Mouse (Mus musculus) small intestine, adult 2 months (tissue): ENCODE measurements around the gene Gm37240. TPM values are rescaled to one million over a fixed set of nuclear protein-coding genes. Genes with fewer than 3 reads are reported as not detected.

Source experiments
- H3K27ac ChIP-seq: fragments of 200-500 bp; 2 replicates; pipeline ENCODE4 v1.5.1; 2012; ENCODE audit warnings: low read depth, low read length, control low read depth, inconsistent platforms; ENCODE audit not compliant: insufficient read depth
- H3K27me3 ChIP-seq: fragments of 200-500 bp; 2 replicates; pipeline ENCODE4 v1.6.1; 2012; ENCODE audit warnings: mild to moderate bottlenecking, moderate library complexity, low read length, inconsistent platforms; ENCODE audit not compliant: control insufficient read depth, insufficient read depth
- H3K36me3 ChIP-seq: fragments of 200-500 bp; 2 replicates; pipeline ENCODE4 v1.6.1; 2012; ENCODE audit warnings: mild to moderate bottlenecking, low read length, control low read depth, inconsistent platforms; ENCODE audit not compliant: control insufficient read depth, insufficient read depth
- H3K4me1 ChIP-seq: fragments of 200-500 bp; 2 replicates; pipeline ENCODE4 v1.6.1; 2012; ENCODE audit warnings: low read length, inconsistent platforms, mixed read lengths; ENCODE audit not compliant: control insufficient read depth, insufficient read depth, insufficient read length
- H3K4me3 ChIP-seq: fragments of 200-500 bp; 2 replicates; pipeline ENCODE4 v1.5.1; 2012; ENCODE audit warnings: low read depth, mild to moderate bottlenecking, control low read depth, inconsistent platforms, low read length, moderate library complexity
- CTCF ChIP-seq: fragments of 200-500 bp; IDR thresholded peaks from 2 replicates; pipeline ENCODE4 v1.5.1; 2012; ENCODE audit warnings: low read depth, mild to moderate bottlenecking, control low read depth, inconsistent platforms, low read length, moderate library complexity, mixed read lengths; ENCODE audit not compliant: insufficient replicate concordance, insufficient read length; ENCODE audit errors: extremely low read depth
- POLR2A ChIP-seq: fragments of 200-500 bp; IDR thresholded peaks from 2 replicates; pipeline ENCODE4 v1.6.1; 2012; ENCODE audit warnings: low read depth, mild to moderate bottlenecking, control low read depth, inconsistent platforms, low read length, moderate library complexity
- WGBS: fragments of 180-500 bp; shearing (Covaris S2); methylation state at CpG from one replicate; pipeline ENCODE4 v1.1.7; 2018; 5-methylcytosine and 5-hydroxymethylcytosine counted together
- polyA plus RNA-seq: library from polyadenylated mRNA; depleted of rRNA; stranded (reverse); fragments of >200 nt; gene quantifications from 2 replicates; pipeline ENCODE4 v1.2.3, GENCODE M21; 2012

Gene Gm37240
- polyA plus RNA-seq, 1 experiment = 58.2 TPM

- Histone ChIP-seq H3K27ac (no peak overlapping the region), H3K4me3 (no peak overlapping the region), H3K27me3 (no peaks in the 10 kb centered on the region), H3K36me3 (no peaks in the 10 kb centered on the region), H3K4me1 (no peaks in the 10 kb centered on the region)
- WGBS = 84% methylated on average over 7 of the region's 7 CpGs
- TF ChIP-seq CTCF (no peak), POLR2A (no peak)
These were observed 770.3 kb downstream of the Gm37240 start for GRCm38 (mm10) chr3:85117014-85117413.

- no peak overlapping the region for H3K27ac ChIP-seq
- 35% methylated on average over 7 of the region's 7 CpGs for WGBS
- TF ChIP-seq CTCF (no peak), POLR2A (no peak)
- no peaks in the 10 kb centered on the region for H3K4me1 ChIP-seq
- H3K4me3 ChIP-seq = no peak overlapping the region
- no peaks in the 10 kb centered on the region for H3K27me3 ChIP-seq
- no peaks in the 10 kb centered on the region for H3K36me3 ChIP-seq
These were observed 771.3 kb downstream of the Gm37240 start for GRCm38 (mm10) chr3:85115959-85116543.

GRCm38 (mm10) chr3:85113565-85113964 lies 773.8 kb downstream of the Gm37240 start:
- WGBS = 45% methylated on average over 1 of the region's 1 CpGs
- TF ChIP-seq CTCF (no peak), POLR2A (no peak)
- H3K27ac ChIP-seq = no peak overlapping the region
- H3K27me3 ChIP-seq = no peaks in the 10 kb centered on the region
- no peaks in the 10 kb centered on the region for H3K4me1 ChIP-seq
- no peaks in the 10 kb centered on the region for H3K36me3 ChIP-seq
- no peak overlapping the region for H3K4me3 ChIP-seq

- TF ChIP-seq POLR2A = no peak
- no peak for TF ChIP-seq CTCF
- no peaks in the 10 kb centered on the region for H3K36me3 ChIP-seq
- H3K4me3 ChIP-seq = no peak overlapping the region
- H3K27me3 ChIP-seq = no peaks in the 10 kb centered on the region
- H3K4me1 ChIP-seq = no peaks in the 10 kb centered on the region
- 67% methylated on average over 4 of the region's 4 CpGs for WGBS
- H3K27ac ChIP-seq = no peak overlapping the region
These were observed 776.6 kb downstream of the Gm37240 start for GRCm38 (mm10) chr3:85110762-85111161.

- no peak overlapping the region for H3K4me3 ChIP-seq
- H3K4me1 ChIP-seq = no peaks in the 10 kb centered on the region
- no peaks in the 10 kb centered on the region for H3K27me3 ChIP-seq
- H3K36me3 ChIP-seq = no peaks in the 10 kb centered on the region
- TF ChIP-seq CTCF (no peak), POLR2A (no peak)
- no peak overlapping the region for H3K27ac ChIP-seq
- WGBS = 38% methylated on average over 2 of the region's 2 CpGs
These were observed 778.1 kb downstream of the Gm37240 start for GRCm38 (mm10) chr3:85109221-85109620.

- H3K27me3 ChIP-seq = no peaks in the 10 kb centered on the region
- 80% methylated on average over 3 of the region's 3 CpGs for WGBS
- no peaks in the 10 kb centered on the region for H3K4me1 ChIP-seq
- H3K36me3 ChIP-seq = no peaks in the 10 kb centered on the region
- H3K4me3 ChIP-seq = no peak overlapping the region
- H3K27ac ChIP-seq = no peak overlapping the region
- TF ChIP-seq CTCF (no peak), POLR2A (no peak)
These were observed 778.9 kb downstream of the Gm37240 start for GRCm38 (mm10) chr3:85108396-85108795.

GRCm38 (mm10) chr3:85106956-85107355 lies 780.4 kb downstream of the Gm37240 start:
- 49% methylated on average over 11 of the region's 11 CpGs for WGBS
- no peaks in the 10 kb centered on the region for H3K36me3 ChIP-seq

More at GRCm38 (mm10) chr3:85106956-85107355, 780.4 kb downstream of the Gm37240 start:
- no peaks in the 10 kb centered on the region for H3K4me1 ChIP-seq
- TF ChIP-seq POLR2A = no peak
- no peak for TF ChIP-seq CTCF
- H3K4me3 ChIP-seq = no peak overlapping the region
- no peaks in the 10 kb centered on the region for H3K27me3 ChIP-seq
- H3K27ac ChIP-seq = no peak overlapping the region
